Mouse (Mus musculus) liver, adult 2 months (tissue): ENCODE results near the gene Tmem102. TPM values are rescaled to one million over a fixed set of nuclear protein-coding genes. Genes with fewer than 3 reads are reported as not detected.

Source experiments
- DNase-seq: peaks from one replicate; pipeline ENCODE4 v3.0.0-alpha.2; 2011; ENCODE audit warnings: low read depth, low spot score; ENCODE audit errors: extremely low read depth
- H3K27ac ChIP-seq: fragments of 200-500 bp; replicated peaks from 2 replicates; pipeline ENCODE4 v1.5.1; 2012; ENCODE audit warnings: low read depth, mild to moderate bottlenecking, control low read depth, inconsistent platforms, low read length; ENCODE audit not compliant: insufficient read depth
- H3K27me3 ChIP-seq: fragments of 200-500 bp; 2 replicates; pipeline ENCODE4 v1.6.1; 2012; ENCODE audit warnings: mild to moderate bottlenecking, moderate library complexity, low read length, inconsistent platforms; ENCODE audit not compliant: control insufficient read depth, insufficient read depth
- H3K36me3 ChIP-seq: fragments of 200-500 bp; 2 replicates; pipeline ENCODE4 v1.6.1; 2012; ENCODE audit warnings: low read length, inconsistent platforms; ENCODE audit not compliant: control insufficient read depth, insufficient read depth
- H3K4me1 ChIP-seq: fragments of 200-500 bp; 2 replicates; pipeline ENCODE4 v1.6.1; 2011; ENCODE audit warnings: low read length; ENCODE audit not compliant: control insufficient read depth, insufficient read depth
- H3K4me3 ChIP-seq: fragments of 200-500 bp; 2 replicates; pipeline ENCODE4 v1.5.1; 2011; ENCODE audit warnings: low read depth, mild to moderate bottlenecking, control low read depth, low read length, moderate library complexity; ENCODE audit not compliant: insufficient read depth
- H3K79me2 ChIP-seq: fragments of 200-500 bp; 2 replicates; pipeline ENCODE4 v1.6.1; 2012; ENCODE audit warnings: inconsistent platforms, mild to moderate bottlenecking, low read length, moderate library complexity; ENCODE audit not compliant: control insufficient read depth, insufficient read depth
- H3K9ac ChIP-seq: fragments of 200-500 bp; 2 replicates; pipeline ENCODE4 v1.6.1; 2012; ENCODE audit warnings: low read depth, mild to moderate bottlenecking, control low read depth, inconsistent platforms, low read length
- CTCF ChIP-seq: fragments of 200-500 bp; IDR thresholded peaks from 2 replicates; pipeline ENCODE4 v1.5.1; 2011; ENCODE audit warnings: low read depth, low read length, control low read depth
- POLR2A ChIP-seq: fragments of 200-500 bp; IDR thresholded peaks from 2 replicates; pipeline ENCODE4 v1.6.1; 2011; ENCODE audit warnings: low read length, control low read depth; ENCODE audit not compliant: insufficient read depth; ENCODE audit errors: extremely low read depth
- WGBS: fragments of 180-500 bp; shearing (Covaris S2); methylation state at CpG from one replicate; pipeline ENCODE4 v1.1.7; 2018; 5-methylcytosine and 5-hydroxymethylcytosine counted together
- polyA plus RNA-seq: library from polyadenylated mRNA; depleted of rRNA; stranded (reverse); fragments of >200 nt; gene quantifications from 2 replicates; pipeline ENCODE4 v1.2.3, GENCODE M21; 2012
- total RNA-seq: library from RNA; depleted of rRNA; stranded (reverse); fragments of >200 nt; gene quantifications from 2 replicates; pipeline ENCODE4 v1.2.3, GENCODE M21; 2014

Gene Tmem102
- total and polyA plus RNA-seq, 2 experiments: 2.4 to 13.5 TPM

GRCm38 (mm10) chr11:69767625-69767909, 37.9 kb downstream of the Tmem102 start:
- Histone ChIP-seq H3K4me3 (no peak overlapping the region), H3K79me2 (peaks cover 18% of the 10 kb centered on the region; the same call in 1 of the 2 replicates), H3K27me3 (no peaks in the 10 kb centered on the region), H3K27ac (peak overlapping the region; percentile 26; the same call in 1 of the 2 replicates), H3K4me1 (peaks cover 6% of the 10 kb centered on the region; the same call in 1 of the 2 replicates), H3K9ac (0 out of 2 replicates have a peak overlapping the region, but pooled peaks have one; percentile 15), H3K36me3 (no peaks in the 10 kb centered on the region)
- TF ChIP-seq CTCF: no peak
- TF ChIP-seq POLR2A: no peak
- 61% methylated on average over 4 of the region's 4 CpGs for WGBS
- peak; percentile 24 for DNase-seq

GRCm38 (mm10) chr11:69766872-69767624, 38.4 kb downstream of the Tmem102 start:
- peaks cover 18% of the 10 kb centered on the region; the same call in 1 of the 2 replicates for H3K79me2 ChIP-seq
- H3K9ac ChIP-seq: peak overlapping the region; percentile 97
- TF ChIP-seq POLR2A: no peak
- TF ChIP-seq CTCF: no peak
- H3K4me3 ChIP-seq: peak overlapping the region; percentile 27; the same call in 1 of the 2 replicates
- H3K27ac ChIP-seq: peak overlapping the region; percentile 29
- no peak for DNase-seq
- H3K27me3 ChIP-seq: no peaks in the 10 kb centered on the region
- 62% methylated on average over 13 of the region's 13 CpGs for WGBS
- H3K4me1 ChIP-seq: peaks cover 6% of the 10 kb centered on the region; the same call in 1 of the 2 replicates
- H3K36me3 ChIP-seq: no peaks in the 10 kb centered on the region

- H3K4me1 ChIP-seq: peaks cover 6% of the 10 kb centered on the region; the same call in 1 of the 2 replicates
- peaks cover 18% of the 10 kb centered on the region; the same call in 1 of the 2 replicates for H3K79me2 ChIP-seq
- peak overlapping the region; percentile 97 for H3K9ac ChIP-seq
- WGBS: under 1% methylated on average over 35 of the region's 37 CpGs
- H3K27me3 ChIP-seq: no peaks in the 10 kb centered on the region
- DNase-seq: peak; percentile 29
- no peaks in the 10 kb centered on the region for H3K36me3 ChIP-seq
- peak overlapping the region; percentile 94 for H3K4me3 ChIP-seq
- peak overlapping the region; percentile 81 for H3K27ac ChIP-seq
- TF ChIP-seq CTCF (no peak), POLR2A (no peak)
Measured at GRCm38 (mm10) chr11:69766126-69766609, 39.3 kb downstream of the Tmem102 start.

- peak within 1 kb of the TSS; percentile 81 for H3K27ac ChIP-seq
- H3K79me2 ChIP-seq: peaks cover 18% of the 10 kb centered on the region; the same call in 1 of the 2 replicates
- no peaks in the 10 kb centered on the region for H3K27me3 ChIP-seq
- peak within 1 kb of the TSS; percentile 97 for H3K9ac ChIP-seq
- no peak for DNase-seq
- 19% methylated on average over 50 of the region's 55 CpGs for WGBS
- TF ChIP-seq CTCF: no peak
- 0 out of 2 replicates have a peak, but pooled peaks have one; percentile 20 for TF ChIP-seq POLR2A
- H3K4me3 ChIP-seq: peak within 1 kb of the TSS; percentile 94
- peaks cover 6% of the 10 kb centered on the region; the same call in 1 of the 2 replicates for H3K4me1 ChIP-seq
- no peaks in the 10 kb centered on the region for H3K36me3 ChIP-seq
Measured at GRCm38 (mm10) chr11:69765221-69766125, 40.0 kb downstream of the Tmem102 start, which contains the start of gene Zbtb4. Zbtb4 (plus strand) TSS chr11:69765912.

- 90% methylated on average over 7 of the region's 7 CpGs for WGBS
- Histone ChIP-seq H3K9ac (no peak overlapping the region), H3K27ac (no peak overlapping the region), H3K79me2 (peaks cover 14% of the 10 kb centered on the region; the same call in 1 of the 2 replicates), H3K4me3 (no peak overlapping the region), H3K4me1 (peaks cover 10% of the 10 kb centered on the region; the same call in 1 of the 2 replicates), H3K36me3 (no peaks in the 10 kb centered on the region), H3K27me3 (no peaks in the 10 kb centered on the region)
- TF ChIP-seq POLR2A (no peak), CTCF (peak; percentile 65)
- DNase-seq: no peak
Measured at GRCm38 (mm10) chr11:69763551-69763950, 41.9 kb downstream of the Tmem102 start.
